Mouse (Mus musculus) embryonic facial prominence, embryonic 13.5 days (tissue): Measurements from ENCODE around the gene Zfp65. TPM values are rescaled to one million over a fixed set of nuclear protein-coding genes. Genes with fewer than 3 reads are reported as not detected.
"Not testable (repeated sequence)": the region's sequence is repeated elsewhere in the genome, so short reads cannot be mapped to it uniquely, and the experiment has no call there.

Experiments
- ATAC-seq: fragments of 200-750 bp; cut with Nextera tagmentation; 2 replicates; pipeline ENCODE4 v1.8.0; 2017; ENCODE audit warnings: low read depth; ENCODE audit not compliant: insufficient number of reproducible peaks, insufficient read depth, low FRiP score, low TSS enrichment
- H3K27ac ChIP-seq: fragments of 300-500 bp; sonication (generic); 2 replicates; pipeline ENCODE4 v1.5.1; 2015; ENCODE audit warnings: moderate library complexity, mild to moderate bottlenecking, inconsistent platforms
- H3K27me3 ChIP-seq: fragments of 300-500 bp; sonication (generic); 2 replicates; pipeline ENCODE4 v1.6.1; 2015; ENCODE audit warnings: mild to moderate bottlenecking, inconsistent platforms
- H3K36me3 ChIP-seq: fragments of 300-500 bp; sonication (generic); 2 replicates; pipeline ENCODE4 v1.6.1; 2015; ENCODE audit warnings: mild to moderate bottlenecking, inconsistent platforms
- H3K4me1 ChIP-seq: fragments of 300-500 bp; sonication (generic); 2 replicates; pipeline ENCODE4 v1.6.1; 2015; ENCODE audit warnings: inconsistent platforms
- H3K4me2 ChIP-seq: fragments of 300-500 bp; sonication (generic); 2 replicates; pipeline ENCODE4 v1.6.1; 2015; ENCODE audit warnings: moderate library complexity, mild to moderate bottlenecking, inconsistent platforms
- H3K4me3 ChIP-seq: fragments of 300-500 bp; sonication (generic); 2 replicates; pipeline ENCODE4 v1.5.1; 2015; ENCODE audit warnings: mild to moderate bottlenecking, inconsistent platforms
- H3K9ac ChIP-seq: fragments of 300-500 bp; sonication (generic); 2 replicates; pipeline ENCODE4 v1.6.1; 2015; ENCODE audit warnings: mild to moderate bottlenecking, inconsistent platforms
- H3K9me3 ChIP-seq: fragments of 300-500 bp; sonication (generic); 2 replicates; pipeline ENCODE4 v1.6.1; 2016; ENCODE audit warnings: inconsistent platforms
- WGBS: fragments of 180-500 bp; shearing (Covaris S2); methylation state at CpG from one replicate; pipeline ENCODE4 v1.1.7; 2015; ENCODE audit warnings: mixed read lengths; 5-methylcytosine and 5-hydroxymethylcytosine counted together
- polyA plus RNA-seq: library from polyadenylated mRNA; unstranded; fragments of >200 nt; fragmentation: Nextera tagmentation; extraction: Ambion mirVana; gene quantifications from 2 replicates; pipeline ENCODE4 v1.2.1, GENCODE M21; 2015

The Zfp65 gene
- polyA plus RNA-seq = 7.7 and 8.6 TPM in 2 replicates

- peak; percentile 81; the same call in 1 of the 2 replicates for ATAC-seq
- no peaks in the 10 kb centered on the region for H3K27me3 ChIP-seq
- no peak within 1 kb of the TSS; the same call in 1 of the 2 replicates for H3K27ac ChIP-seq
- peak within 1 kb of the TSS; percentile 58 for H3K4me3 ChIP-seq
- peak within 1 kb of the TSS; percentile 79 for H3K9ac ChIP-seq
- peaks cover 12% of the 10 kb centered on the region for H3K4me1 ChIP-seq
- peak within 1 kb of the TSS; percentile 66 for H3K4me2 ChIP-seq
- no peaks in the 10 kb centered on the region; the same call in 1 of the 2 replicates for H3K36me3 ChIP-seq
- 4% methylated on average over 19 of the region's 21 CpGs for WGBS
- 0 out of 2 replicates have a peak, but pooled peaks cover 3% of the 10 kb centered on the region for H3K9me3 ChIP-seq
Observed at GRCm38 (mm10) chr13:67728641-67729318, at the start of gene Zfp65. Zfp65 (minus strand) TSS chr13:67729173.

GRCm38 (mm10) chr13:67763031-67763768, 34.2 kb upstream of the Zfp65 start:
- Histone ChIP-seq H3K9me3 (no peaks in the 10 kb centered on the region), H3K4me2 (no peak overlapping the region), H3K9ac (no peak overlapping the region), H3K4me1 (no peaks in the 10 kb centered on the region), H3K27ac (no peak overlapping the region), H3K27me3 (no peaks in the 10 kb centered on the region), H3K36me3 (no peaks in the 10 kb centered on the region), H3K4me3 (no peak overlapping the region)
- 81% methylated on average over 2 of the region's 2 CpGs for WGBS
- no peak for ATAC-seq

DNA sequence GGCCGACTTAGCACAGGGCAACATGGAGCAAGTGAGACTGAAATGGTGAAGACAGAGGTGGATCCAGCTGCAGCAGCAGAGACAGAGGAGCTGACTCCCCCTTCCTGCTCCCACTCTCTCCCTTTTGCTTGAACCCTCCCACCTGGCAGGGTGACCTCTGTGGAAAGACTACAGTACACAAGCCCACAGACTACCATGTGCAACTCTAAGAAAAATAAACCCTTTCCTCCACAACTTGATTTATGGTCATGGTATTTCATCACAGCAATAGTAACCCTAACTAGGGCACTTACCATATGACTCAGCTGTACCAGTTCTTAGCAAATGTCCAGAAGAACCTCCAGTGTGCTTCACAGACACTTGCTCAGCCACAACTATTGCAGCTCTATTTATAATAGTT, 31.0 kb upstream of the Zfp65 start:
- no peak overlapping the region for H3K4me3 ChIP-seq
- H3K4me1 ChIP-seq = no peaks in the 10 kb centered on the region
- no peaks in the 10 kb centered on the region for H3K9me3 ChIP-seq
- H3K9ac ChIP-seq = no peak overlapping the region
- no peak for ATAC-seq
- H3K27me3 ChIP-seq = no peaks in the 10 kb centered on the region
- no peaks in the 10 kb centered on the region for H3K36me3 ChIP-seq
- 84% methylated on average over 1 of the region's 1 CpGs for WGBS
- no peak overlapping the region for H3K4me2 ChIP-seq
- H3K27ac ChIP-seq = no peak overlapping the region

- no peak overlapping the region; the same call in 1 of the 2 replicates for H3K27ac ChIP-seq
- H3K4me2 ChIP-seq = no peak overlapping the region; the same call in 1 of the 2 replicates
- no peak overlapping the region; the same call in 1 of the 2 replicates for H3K4me3 ChIP-seq
- no peaks in the 10 kb centered on the region for H3K9me3 ChIP-seq
- peaks cover 4% of the 10 kb centered on the region for H3K4me1 ChIP-seq
- ATAC-seq = no peak
- H3K9ac ChIP-seq = no peak overlapping the region
- H3K27me3 ChIP-seq = no peaks in the 10 kb centered on the region
- peaks cover 9% of the 10 kb centered on the region for H3K36me3 ChIP-seq
- WGBS = 84% methylated on average over 6 of the region's 6 CpGs
Observed at GRCm38 (mm10) chr13:67755761-67756160, 26.8 kb upstream of the Zfp65 start.

DNA sequence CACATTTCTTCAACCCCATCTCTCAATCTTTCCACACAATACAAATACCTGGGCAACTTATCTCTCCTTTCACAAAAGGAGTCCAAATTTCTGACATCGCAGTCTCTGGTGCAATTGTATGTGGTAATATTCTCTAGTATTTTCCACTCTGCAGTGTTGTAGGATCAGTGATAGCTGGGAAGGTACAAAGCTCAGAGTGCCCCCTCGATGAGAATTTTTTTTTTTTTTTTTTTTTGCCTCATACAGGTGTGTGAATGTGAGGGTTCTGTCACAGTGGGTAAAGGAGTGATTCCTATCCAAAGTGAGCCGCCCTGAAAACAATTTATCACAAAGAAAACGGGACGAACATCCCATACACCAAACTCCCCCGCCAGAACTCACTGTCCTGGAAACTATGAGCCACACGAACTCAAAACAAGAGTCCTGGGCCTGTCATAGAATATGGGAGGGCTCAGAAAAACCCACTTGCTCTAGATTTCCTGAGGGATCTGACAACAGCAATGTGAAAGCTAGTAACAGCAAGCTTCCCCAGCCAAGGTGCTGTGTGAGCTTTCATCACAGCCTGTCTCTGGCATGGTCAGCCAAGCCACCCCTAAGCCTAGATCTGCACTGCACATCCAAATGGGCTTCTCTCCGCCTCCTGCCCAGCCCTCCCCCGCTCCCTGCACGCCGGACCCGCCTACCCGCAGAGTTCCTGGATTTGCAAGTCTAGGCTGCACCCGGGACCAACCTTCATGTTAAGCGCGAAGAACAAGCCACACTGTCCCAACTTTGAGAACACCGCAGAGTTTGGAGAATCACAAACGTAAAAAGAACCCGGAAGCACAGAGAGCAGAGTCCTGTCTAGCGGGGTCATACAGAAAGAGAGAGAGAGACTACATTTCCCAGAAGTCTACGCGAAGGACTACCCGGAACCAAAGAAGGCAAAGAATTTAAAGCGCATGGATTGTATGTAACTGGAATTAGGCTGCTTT, 25.6 kb upstream of the Zfp65 start, which contains the start of gene Zfp85:
Gene Zfp85 (minus strand): TSS at position 896 of the 974 bp plus-strand sequence.
- no peaks in the 10 kb centered on the region for H3K27me3 ChIP-seq
- H3K9ac ChIP-seq = peak within 1 kb of the TSS; percentile 74
- H3K27ac ChIP-seq = peak within 1 kb of the TSS; percentile 87
- H3K4me2 ChIP-seq = peak within 1 kb of the TSS; percentile 67
- peaks cover 13% of the 10 kb centered on the region for H3K36me3 ChIP-seq
- no peaks in the 10 kb centered on the region for H3K9me3 ChIP-seq
- 5% methylated on average over 24 of the region's 24 CpGs for WGBS
- peak; percentile 88 for ATAC-seq
- H3K4me3 ChIP-seq = peak within 1 kb of the TSS; percentile 68
- peaks cover 4% of the 10 kb centered on the region for H3K4me1 ChIP-seq

DNA sequence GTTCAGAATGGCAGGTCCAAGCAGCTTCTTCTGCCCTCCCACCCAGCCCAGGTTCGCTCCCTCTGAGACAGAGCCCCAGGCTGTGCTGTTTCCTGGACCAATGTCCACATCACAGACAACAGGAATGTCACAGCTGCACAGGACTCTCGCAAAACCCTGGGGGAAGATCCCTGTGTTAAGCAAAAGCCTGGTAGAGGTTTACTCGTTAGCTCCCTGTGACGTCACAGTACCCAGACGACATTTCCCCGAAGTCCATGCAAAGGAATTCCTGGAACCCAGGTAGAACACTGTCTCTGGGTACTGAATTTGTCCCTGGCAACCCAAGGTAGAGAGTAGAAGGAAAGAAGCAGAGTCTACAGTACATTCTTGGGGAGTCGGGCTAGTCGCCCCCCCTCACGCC, 14.9 kb upstream of the Zfp65 start:
- Histone ChIP-seq H3K9ac (no peak overlapping the region), H3K36me3 (peaks cover 19% of the 10 kb centered on the region), H3K4me2 (no peak overlapping the region), H3K27me3 (no peaks in the 10 kb centered on the region), H3K4me1 (no peaks in the 10 kb centered on the region), H3K9me3 (peaks cover 10% of the 10 kb centered on the region), H3K27ac (no peak overlapping the region), H3K4me3 (no peak overlapping the region)
- WGBS = 87% methylated on average over 9 of the region's 9 CpGs
- ATAC-seq = no peak

DNA sequence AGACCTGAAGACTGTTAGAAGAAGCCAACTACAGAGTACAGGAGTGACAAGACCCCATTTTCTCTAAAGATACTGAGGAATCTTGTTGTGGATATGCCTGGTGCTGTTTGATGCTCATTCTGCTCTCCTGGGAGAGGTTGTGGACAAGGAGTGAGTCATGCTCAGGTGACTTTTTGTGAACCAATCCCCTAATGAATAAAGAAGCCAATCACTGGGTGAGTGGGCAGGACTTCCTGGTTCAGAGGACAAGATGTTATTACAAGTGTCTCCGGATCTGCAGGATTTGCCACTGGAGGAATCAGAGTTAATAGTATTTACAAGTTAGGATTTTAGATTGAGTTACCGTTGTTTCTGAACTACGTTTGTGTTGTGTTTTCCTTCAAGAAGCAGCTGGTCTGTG, 14.0 kb upstream of the Zfp65 start:
- Histone ChIP-seq H3K4me3 (no peak overlapping the region), H3K4me1 (no peaks in the 10 kb centered on the region), H3K4me2 (no peak overlapping the region), H3K36me3 (peaks cover 9% of the 10 kb centered on the region), H3K9ac (no peak overlapping the region), H3K27ac (no peak overlapping the region), H3K9me3 (peaks cover 2% of the 10 kb centered on the region), H3K27me3 (no peaks in the 10 kb centered on the region)
- 84% methylated on average over 3 of the region's 3 CpGs for WGBS
- no peak for ATAC-seq

DNA sequence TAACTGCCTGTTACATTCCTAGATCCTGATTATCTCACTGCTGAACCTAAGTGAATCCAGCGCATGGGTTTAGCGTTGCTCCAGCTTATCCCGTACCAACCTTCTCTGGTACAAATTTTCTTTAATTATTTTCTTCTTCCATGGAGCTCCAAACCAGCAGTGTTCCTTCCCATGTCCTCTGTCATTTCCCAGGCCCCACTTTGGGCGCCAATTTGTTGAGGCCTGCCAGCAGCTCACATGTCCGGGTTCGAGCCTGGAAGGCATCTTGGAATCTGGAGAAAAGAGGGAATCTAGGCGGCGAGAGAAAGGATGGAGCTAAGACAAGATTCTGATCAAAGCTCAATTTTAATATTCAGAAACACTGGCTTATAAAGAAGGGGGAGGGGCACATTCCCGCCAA, 5.4 kb upstream of the Zfp65 start:
- H3K9ac ChIP-seq, H3K4me1 ChIP-seq, H3K4me2 ChIP-seq, H3K4me3 ChIP-seq, H3K27me3 ChIP-seq, H3K27ac ChIP-seq, ATAC-seq, H3K36me3 ChIP-seq: not testable (repeated sequence)
- peaks cover 12% of the 10 kb centered on the region; the same call in 1 of the 2 replicates for H3K9me3 ChIP-seq
- 93% methylated on average over 9 of the region's 9 CpGs for WGBS

DNA sequence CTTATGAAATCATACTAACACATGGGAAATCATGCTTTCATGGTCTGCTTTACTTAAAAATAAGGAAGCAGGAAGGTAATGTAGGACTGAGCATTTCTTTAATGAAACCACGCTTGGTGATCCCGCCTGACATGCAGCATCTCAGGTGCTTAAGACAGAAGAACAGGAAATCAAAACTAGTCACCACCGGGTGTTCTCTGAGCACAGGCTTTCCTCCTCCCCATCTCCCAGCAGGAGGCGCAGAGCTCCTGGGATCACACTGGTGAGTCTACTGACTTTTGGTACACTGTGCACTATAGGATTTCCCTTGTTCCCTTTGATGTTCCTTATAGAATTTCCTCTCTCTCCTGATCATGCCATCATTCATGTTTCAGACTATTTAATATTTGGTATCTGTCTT, 468 bp upstream of the Zfp65 start:
- H3K9me3 ChIP-seq, H3K36me3 ChIP-seq, H3K27ac ChIP-seq, H3K27me3 ChIP-seq: not testable (repeated sequence)
- H3K9ac ChIP-seq = peak overlapping the region; percentile 79
- H3K4me3 ChIP-seq = peak overlapping the region; percentile 58
- ATAC-seq = peak; percentile 75; the same call in 1 of the 2 replicates
- peak overlapping the region; percentile 66 for H3K4me2 ChIP-seq
- WGBS = 37% methylated on average over 4 of the region's 4 CpGs
- peaks cover 12% of the 10 kb centered on the region for H3K4me1 ChIP-seq

GRCm38 (mm10) chr13:67728106-67728505, 867 bp downstream of the Zfp65 start:
- no peak overlapping the region for H3K27ac ChIP-seq
- ATAC-seq = no peak
- H3K4me3 ChIP-seq = peak overlapping the region; percentile 58
- H3K27me3 ChIP-seq = no peaks in the 10 kb centered on the region
- WGBS = 72% methylated on average over 1 of the region's 1 CpGs
- H3K9me3 ChIP-seq = 0 out of 2 replicates have a peak, but pooled peaks cover 3% of the 10 kb centered on the region
- no peaks in the 10 kb centered on the region; the same call in 1 of the 2 replicates for H3K36me3 ChIP-seq
- peaks cover 15% of the 10 kb centered on the region for H3K4me1 ChIP-seq
- H3K9ac ChIP-seq = peak overlapping the region; percentile 79; the same call in 1 of the 2 replicates
- H3K4me2 ChIP-seq = peak overlapping the region; percentile 66

DNA sequence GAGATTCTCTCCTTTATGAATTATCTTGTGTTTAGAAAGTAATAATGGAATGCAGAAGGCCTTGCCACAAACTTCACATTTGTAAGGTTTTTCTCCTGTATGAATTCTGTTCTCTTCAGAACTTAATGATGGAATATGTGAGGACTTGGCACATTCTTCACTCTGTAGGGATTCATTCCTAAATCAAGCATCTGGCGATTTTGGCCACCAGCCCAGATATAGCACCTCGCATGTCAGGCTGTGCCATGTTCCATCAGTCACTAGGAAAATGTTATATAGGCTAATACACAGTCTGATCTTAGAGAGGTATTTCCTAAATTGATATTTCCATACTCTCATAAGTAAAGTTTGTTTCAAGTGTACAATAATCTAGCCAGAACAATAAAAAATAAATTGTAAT, 3.6 kb downstream of the Zfp65 start:
- not testable (repeated sequence) for H3K36me3 ChIP-seq, H3K4me3 ChIP-seq, H3K9me3 ChIP-seq, H3K27me3 ChIP-seq, ATAC-seq, H3K4me2 ChIP-seq, H3K27ac ChIP-seq, H3K9ac ChIP-seq
- WGBS = 74% methylated on average over 2 of the region's 2 CpGs
- H3K4me1 ChIP-seq = peaks cover 17% of the 10 kb centered on the region
